Mouse (Mus musculus) liver, embryonic 16.5 days (tissue): ENCODE measurements around the gene Ncoa4. TPM values are rescaled to one million over a fixed set of nuclear protein-coding genes. Genes with fewer than 3 reads are reported as not detected.
"Not testable (repeated sequence)": the region's sequence is repeated elsewhere in the genome, so short reads cannot be mapped to it uniquely, and the experiment has no call there.

ENCODE experiments used
- ATAC-seq: fragments of 200-750 bp; cut with Nextera tagmentation; 2 replicates; pipeline ENCODE4 v1.8.0; 2017; ENCODE audit warnings: low read depth, mild to moderate bottlenecking, moderate number of reproducible peaks, moderate library complexity
- H3K27ac ChIP-seq: fragments of 300-500 bp; sonication (generic); 2 replicates; pipeline ENCODE4 v1.5.1; 2014; ENCODE audit warnings: mild to moderate bottlenecking, low read length
- H3K27me3 ChIP-seq: fragments of 300-500 bp; sonication (generic); 2 replicates; pipeline ENCODE4 v1.6.1; 2014; ENCODE audit warnings: low read depth, low read length, mixed read lengths; ENCODE audit not compliant: control insufficient read depth, insufficient read depth
- H3K36me3 ChIP-seq: fragments of 300-500 bp; sonication (generic); 2 replicates; pipeline ENCODE4 v1.6.1; 2014; ENCODE audit warnings: mild to moderate bottlenecking; ENCODE audit not compliant: control insufficient read depth, insufficient read depth
- H3K4me1 ChIP-seq: fragments of 300-500 bp; sonication (generic); 2 replicates; pipeline ENCODE4 v1.6.1; 2014; ENCODE audit warnings: low read depth, low read length, mixed read lengths; ENCODE audit not compliant: control insufficient read depth
- H3K4me2 ChIP-seq: fragments of 300-500 bp; sonication (generic); 2 replicates; pipeline ENCODE4 v1.6.1; 2014; ENCODE audit warnings: low read depth, low read length, mixed read lengths
- H3K4me3 ChIP-seq: fragments of 300-500 bp; sonication (generic); 2 replicates; pipeline ENCODE4 v1.5.1; 2014; ENCODE audit warnings: low read depth, mild to moderate bottlenecking, low read length
- H3K9ac ChIP-seq: fragments of 300-500 bp; sonication (generic); 2 replicates; pipeline ENCODE4 v1.6.1; 2014; ENCODE audit warnings: low read depth, low read length
- H3K9me3 ChIP-seq: fragments of 300-500 bp; sonication (generic); replicated peaks from 2 replicates; pipeline ENCODE4 v1.6.1; 2016; ENCODE audit warnings: low read length; ENCODE audit not compliant: control insufficient read depth
- WGBS: fragments of 180-500 bp; shearing (Covaris S2); extraction: QIAGEN DNeasy Blood & Tissue Kit; methylation state at CpG from one replicate; pipeline ENCODE4 v1.1.7; 2014; ENCODE audit not compliant: insufficient replicate concordance; 5-methylcytosine and 5-hydroxymethylcytosine counted together
- polyA plus RNA-seq: library from polyadenylated mRNA; unstranded; fragments of >200 nt; fragmentation: Nextera tagmentation; extraction: Ambion mirVana; gene quantifications from 2 replicates; pipeline ENCODE4 v1.2.1, GENCODE M21; 2015

The Ncoa4 gene
- polyA plus RNA-seq, 1 experiment from 2014 or later, result 363 TPM

DNA sequence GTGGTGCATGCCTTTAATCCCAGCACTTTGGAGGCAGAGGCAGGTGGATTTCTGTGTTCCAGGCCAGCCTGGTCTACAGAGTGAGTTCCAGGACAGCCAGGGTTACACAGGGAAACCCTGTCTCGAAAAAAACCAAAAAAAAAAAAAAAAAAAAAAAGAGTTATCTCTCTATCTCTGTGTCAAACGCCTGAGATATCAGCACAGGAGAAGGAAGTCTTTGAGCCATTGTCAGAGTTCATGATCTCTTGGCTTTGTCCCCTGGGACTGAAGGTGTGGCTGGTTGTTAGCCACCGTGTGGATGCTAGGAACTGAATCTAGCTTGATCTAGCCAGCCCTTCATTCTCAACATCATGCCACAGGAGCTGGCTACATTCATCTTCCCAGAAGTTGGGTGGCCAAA lies 23.2 kb upstream of the Ncoa4 start:
- not testable (repeated sequence) for H3K27me3 ChIP-seq, ATAC-seq, H3K9me3 ChIP-seq, H3K4me3 ChIP-seq, H3K9ac ChIP-seq, H3K36me3 ChIP-seq, H3K27ac ChIP-seq, H3K4me2 ChIP-seq
- H3K4me1 ChIP-seq, result peaks cover 39% of the 10 kb centered on the region
- 15% methylated on average over 3 of the region's 3 CpGs for WGBS

DNA sequence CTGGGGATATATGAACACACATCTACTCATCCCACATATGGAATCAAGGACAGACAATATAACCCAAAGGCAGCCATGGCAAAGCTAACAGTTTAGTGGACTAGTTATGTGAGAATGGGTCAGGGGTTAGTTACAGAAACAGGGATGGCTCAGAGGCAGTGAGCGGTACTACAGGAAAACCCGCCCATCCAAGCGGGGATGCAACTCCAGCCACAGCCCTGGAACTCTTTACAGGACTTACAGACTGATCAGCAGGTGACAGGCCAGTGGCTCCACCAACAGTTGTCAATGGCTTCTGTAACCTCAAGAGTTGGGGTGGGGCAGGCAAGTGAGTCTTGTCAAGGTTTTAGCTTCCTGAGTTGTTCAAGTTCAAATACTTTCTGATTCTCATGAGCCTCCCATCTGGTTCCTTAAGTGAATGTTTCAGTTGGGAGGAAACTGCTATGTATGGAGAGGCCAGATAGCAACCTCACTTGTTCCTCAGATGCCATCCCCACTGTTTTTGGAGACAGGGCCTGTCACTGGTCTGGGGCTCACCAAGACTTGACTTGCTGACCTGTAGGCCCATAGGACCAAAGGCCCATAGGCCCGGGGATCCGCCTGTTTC lies 19.2 kb upstream of the Ncoa4 start:
- WGBS, result 45% methylated on average over 5 of the region's 5 CpGs
- ATAC-seq, result no peak
- H3K27ac ChIP-seq, result no peak overlapping the region

DNA sequence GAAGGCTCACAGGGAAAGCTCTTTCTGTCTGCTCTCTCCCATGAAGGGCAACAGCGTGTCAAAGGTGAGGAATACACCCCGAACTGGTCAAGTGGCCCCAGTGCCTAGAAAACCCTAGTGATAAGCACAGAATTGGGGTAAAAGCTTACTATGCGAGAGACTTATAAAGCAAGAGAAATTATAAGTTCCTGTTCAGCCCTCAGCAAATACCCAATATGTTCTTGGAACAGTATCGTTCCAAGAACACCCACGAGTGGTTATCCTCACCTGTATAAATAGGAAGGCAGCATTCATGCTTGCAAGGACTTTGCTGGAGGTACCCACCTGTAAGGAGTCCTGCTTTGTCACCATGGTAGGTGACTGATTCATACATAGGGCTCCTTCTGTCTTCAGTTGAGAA lies 17.9 kb upstream of the Ncoa4 start, which contains the start of gene Msmb:
Gene Msmb (plus strand): TSS at position 301 of the 400 bp plus-strand sequence.
- H3K9me3 ChIP-seq, result no peaks in the 10 kb centered on the region
- peaks cover 14% of the 10 kb centered on the region for H3K4me1 ChIP-seq
- H3K9ac ChIP-seq, result no peak within 1 kb of the TSS
- H3K4me3 ChIP-seq, result no peak within 1 kb of the TSS
- no peaks in the 10 kb centered on the region for H3K27me3 ChIP-seq
- no peaks in the 10 kb centered on the region for H3K36me3 ChIP-seq
- no peak within 1 kb of the TSS for H3K4me2 ChIP-seq
- ATAC-seq, result no peak
- 76% methylated on average over 5 of the region's 5 CpGs for WGBS
- H3K27ac ChIP-seq, result no peak within 1 kb of the TSS

More for the DNA sequence above, 19.2 kb upstream of the Ncoa4 start:
- H3K9ac ChIP-seq, result no peak overlapping the region
- H3K36me3 ChIP-seq, result no peaks in the 10 kb centered on the region
- no peak overlapping the region for H3K4me2 ChIP-seq
- H3K4me3 ChIP-seq, result no peak overlapping the region
- H3K9me3 ChIP-seq, result no peaks in the 10 kb centered on the region
- H3K27me3 ChIP-seq, result no peaks in the 10 kb centered on the region
- peaks cover 14% of the 10 kb centered on the region for H3K4me1 ChIP-seq

DNA sequence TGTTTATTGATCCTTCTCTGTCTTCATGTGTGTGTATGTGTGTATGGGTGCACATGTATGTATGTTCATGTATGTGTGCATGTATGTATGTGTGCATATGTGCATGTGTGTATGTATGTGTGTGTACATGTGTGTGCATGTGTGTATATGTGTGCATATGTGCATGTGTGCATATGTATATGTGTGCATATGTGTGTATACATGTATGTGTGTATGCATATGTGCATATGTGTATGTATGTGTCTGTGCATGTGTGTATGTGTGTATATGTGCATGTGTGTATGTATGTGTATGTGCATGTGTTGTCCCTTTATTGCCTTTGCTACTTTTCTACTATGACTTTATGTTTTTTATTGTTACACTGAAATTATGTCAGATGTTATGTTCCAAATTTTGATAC lies 14.9 kb upstream of the Ncoa4 start:
- Histone ChIP-seq H3K9me3 (no peaks in the 10 kb centered on the region), H3K27ac (no peak overlapping the region), H3K9ac (no peak overlapping the region), H3K4me2 (no peak overlapping the region), H3K4me3 (no peak overlapping the region), H3K27me3 (no peaks in the 10 kb centered on the region), H3K36me3 (no peaks in the 10 kb centered on the region), H3K4me1 (peaks cover 19% of the 10 kb centered on the region)
- no peak for ATAC-seq

DNA sequence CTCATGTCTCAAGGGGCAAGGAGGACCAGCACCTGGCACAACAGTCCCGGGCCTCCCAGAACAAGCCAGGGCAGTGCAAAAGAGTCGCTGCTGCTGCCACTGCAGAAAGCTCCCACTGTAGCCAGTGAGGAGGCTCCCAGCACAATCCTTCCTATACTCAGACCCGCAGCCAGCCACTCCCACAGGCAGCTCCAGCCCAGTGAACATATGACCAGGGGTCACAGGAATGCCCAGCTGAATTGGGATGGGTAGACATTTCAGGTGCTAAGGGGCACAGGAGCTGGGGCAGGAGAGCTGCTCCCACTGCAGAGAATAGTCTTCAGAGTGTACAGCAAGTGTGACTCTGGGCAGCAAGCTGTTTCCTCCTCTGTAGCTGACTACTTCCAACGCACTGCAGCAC lies 14.3 kb upstream of the Ncoa4 start:
- ATAC-seq, result peak; percentile 23; the same call in 1 of the 2 replicates
- Histone ChIP-seq H3K9me3 (no peaks in the 10 kb centered on the region), H3K9ac (peak overlapping the region; percentile 60), H3K4me1 (peaks cover 19% of the 10 kb centered on the region), H3K36me3 (no peaks in the 10 kb centered on the region), H3K4me2 (peak overlapping the region; percentile 66), H3K4me3 (peak overlapping the region; percentile 45), H3K27ac (peak overlapping the region; percentile 93), H3K27me3 (no peaks in the 10 kb centered on the region)
- 40% methylated on average over 4 of the region's 4 CpGs for WGBS

DNA sequence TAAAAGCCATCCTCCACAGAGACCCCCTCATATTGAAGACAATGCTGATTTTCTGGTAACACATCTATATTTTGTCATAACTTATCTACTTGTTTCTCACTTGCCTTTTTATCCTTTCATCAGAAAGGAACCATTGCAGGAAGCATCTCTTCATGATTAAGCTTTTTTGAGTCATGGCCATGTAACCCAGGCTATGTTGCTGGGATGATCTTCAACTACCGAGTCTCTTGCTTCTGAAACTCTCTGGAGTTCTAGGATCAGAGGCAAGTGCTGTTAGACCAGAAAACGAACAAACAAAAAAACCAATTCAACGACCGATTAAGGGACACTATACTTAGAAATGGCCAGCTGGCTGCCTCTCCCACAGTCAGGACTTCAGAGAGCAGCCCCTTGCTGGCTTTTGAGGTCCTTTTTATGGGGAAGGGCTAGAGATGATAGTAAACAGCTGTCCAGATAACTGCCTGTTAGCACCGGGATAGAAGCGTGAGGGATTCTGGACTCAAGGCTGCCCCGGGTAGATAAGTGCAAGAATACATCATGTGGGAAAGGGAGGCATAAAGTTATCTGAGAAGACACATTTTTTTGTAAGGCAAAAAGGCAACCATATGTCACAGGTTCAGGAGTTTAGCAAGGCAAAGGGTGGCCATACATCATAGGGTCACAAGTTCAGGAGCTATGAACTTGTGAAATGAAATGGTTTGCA lies 13.7 kb upstream of the Ncoa4 start:
- H3K27ac ChIP-seq, result peak overlapping the region; percentile 93
- no peaks in the 10 kb centered on the region for H3K9me3 ChIP-seq
- 19% methylated on average over 7 of the region's 7 CpGs for WGBS
- no peaks in the 10 kb centered on the region for H3K27me3 ChIP-seq
- H3K4me2 ChIP-seq, result peak overlapping the region; percentile 66
- peak overlapping the region; percentile 60 for H3K9ac ChIP-seq
- H3K4me3 ChIP-seq, result peak overlapping the region; percentile 45
- H3K36me3 ChIP-seq, result no peaks in the 10 kb centered on the region
- ATAC-seq, result peak; percentile 98
- peaks cover 19% of the 10 kb centered on the region for H3K4me1 ChIP-seq

DNA sequence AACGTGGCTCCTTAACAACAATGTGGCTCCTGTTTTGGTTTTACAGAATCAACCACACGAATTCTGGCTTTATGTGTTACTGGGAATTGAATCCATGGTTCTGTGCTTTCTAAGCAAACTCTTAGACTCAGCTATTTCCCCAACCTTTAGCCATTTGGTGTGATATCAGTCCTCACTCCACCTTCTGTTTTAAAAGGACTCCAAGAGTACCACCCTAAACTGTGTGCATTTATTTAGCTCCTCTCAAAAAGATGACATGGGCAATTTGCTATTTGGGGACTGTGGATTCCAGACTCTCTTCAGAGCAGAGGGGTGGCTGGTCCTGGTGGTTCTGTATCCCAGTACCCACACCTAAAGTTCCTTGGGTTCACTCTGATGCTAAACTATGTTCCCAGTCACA lies 13.1 kb upstream of the Ncoa4 start:
- WGBS, result 31% methylated on average over 2 of the region's 2 CpGs
- no peaks in the 10 kb centered on the region for H3K27me3 ChIP-seq
- H3K27ac ChIP-seq, result peak overlapping the region; percentile 93
- peak overlapping the region; percentile 29; the same call in 1 of the 2 replicates for H3K9ac ChIP-seq
- H3K9me3 ChIP-seq, result no peaks in the 10 kb centered on the region
- H3K4me3 ChIP-seq, result peak overlapping the region; percentile 45; the same call in 1 of the 2 replicates
- no peaks in the 10 kb centered on the region for H3K36me3 ChIP-seq
- H3K4me1 ChIP-seq, result peaks cover 19% of the 10 kb centered on the region
- peak overlapping the region; percentile 66 for H3K4me2 ChIP-seq
- ATAC-seq, result peak; percentile 44

DNA sequence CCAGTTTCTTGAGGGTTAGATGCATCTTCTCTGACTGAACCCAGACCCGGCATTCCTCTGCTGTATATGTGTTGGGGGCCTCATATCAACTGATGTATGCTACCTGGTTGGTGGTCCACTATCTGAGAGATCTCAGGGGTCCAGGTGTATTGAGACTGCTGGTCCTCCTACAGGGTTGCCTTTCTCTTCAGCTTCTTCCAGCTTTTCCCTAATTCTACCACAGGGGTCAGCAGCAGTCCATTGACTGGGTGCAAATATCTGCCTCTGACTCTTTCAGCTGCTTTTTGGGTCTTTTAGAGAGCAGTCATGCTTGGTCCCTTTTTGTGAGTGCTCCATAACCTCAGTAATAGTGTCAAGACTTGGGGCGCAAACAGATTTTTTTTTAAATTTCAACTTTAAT lies 8.8 kb upstream of the Ncoa4 start:
- Histone ChIP-seq H3K4me3 (no peak overlapping the region), H3K9ac (no peak overlapping the region), H3K4me1 (peaks cover 12% of the 10 kb centered on the region), H3K36me3 (no peaks in the 10 kb centered on the region), H3K4me2 (no peak overlapping the region), H3K27ac (no peak overlapping the region), H3K9me3 (no peaks in the 10 kb centered on the region), H3K27me3 (no peaks in the 10 kb centered on the region)
- WGBS, result 81% methylated on average over 2 of the region's 2 CpGs
- ATAC-seq, result no peak

DNA sequence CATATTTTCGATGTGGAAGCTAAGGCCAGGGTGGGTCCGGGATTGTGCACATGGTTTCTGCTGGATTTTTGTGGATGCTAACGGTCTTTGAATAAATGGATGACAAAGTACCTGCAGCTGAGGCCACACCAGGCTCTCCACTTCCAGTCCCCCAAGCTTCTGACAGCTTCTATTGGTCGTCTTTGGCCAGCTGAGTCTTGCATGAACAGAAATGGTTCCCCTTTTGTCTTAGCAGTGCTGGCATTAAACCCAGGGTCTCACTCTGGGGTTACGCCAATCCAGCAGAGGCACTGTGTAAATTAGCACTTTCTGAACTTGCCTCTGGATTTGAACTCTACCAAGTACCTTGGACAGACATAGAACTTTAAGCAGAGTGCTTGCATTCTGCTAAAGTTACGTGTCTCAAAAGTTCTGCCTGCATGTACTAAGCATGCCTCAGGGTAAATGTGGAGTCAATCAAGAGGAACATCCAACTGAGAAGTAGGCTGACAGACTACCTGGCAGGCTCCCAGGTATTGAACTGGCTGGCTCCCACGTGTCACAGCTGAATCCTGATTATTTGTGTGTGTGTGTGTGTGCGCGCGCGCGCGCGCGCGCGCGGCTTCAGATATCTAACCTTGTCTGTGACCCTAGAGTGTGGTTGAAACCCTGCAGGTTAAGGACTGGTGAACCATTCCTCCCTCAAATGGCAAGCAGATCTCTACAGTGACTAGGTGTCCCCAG lies 7.3 kb upstream of the Ncoa4 start:
- Histone ChIP-seq H3K9me3 (no peaks in the 10 kb centered on the region), H3K36me3 (no peaks in the 10 kb centered on the region), H3K27ac (no peak overlapping the region), H3K4me2 (no peak overlapping the region), H3K4me1 (no peaks in the 10 kb centered on the region), H3K9ac (no peak overlapping the region), H3K27me3 (no peaks in the 10 kb centered on the region), H3K4me3 (no peak overlapping the region)
- ATAC-seq, result no peak
- 83% methylated on average over 18 of the region's 18 CpGs for WGBS
